Mouse (Mus musculus) kidney, adult 2 months (tissue): Measurements from ENCODE around the gene Parp2.

Source experiments
- CTCF ChIP-seq: fragments of 200-500 bp; conservative IDR thresholded peaks from 2 replicates; pipeline ENCODE4 v1.5.1; 2011; ENCODE audit warnings: low read depth, mild to moderate bottlenecking, control low read depth, low read length, moderate library complexity, mixed read lengths; ENCODE audit not compliant: insufficient read depth, insufficient read length
- POLR2A ChIP-seq: fragments of 200-500 bp; IDR thresholded peaks from one replicate; pipeline ENCODE4 v1.6.1; 2011; ENCODE audit warnings: low read depth, low read length, control low read depth

- no peak for TF ChIP-seq POLR2A
- no peak for TF ChIP-seq CTCF
Observed at GRCm38 (mm10) chr14:50829878-50830277, 22.2 kb downstream of the Parp2 start.
